Mouse (Mus musculus) MEL (cell line): Measurements from ENCODE around the gene Tex2. TPM values are rescaled to one million over a fixed set of nuclear protein-coding genes. Genes with fewer than 3 reads are reported as not detected.

ENCODE experiments used
- DNase-seq: peaks from one replicate; pipeline ENCODE4 v3.0.0; 2011; ENCODE audit warnings: low read depth, low spot score
- H3K27ac ChIP-seq: 2 replicates; pipeline ENCODE4 v1.5.1; 2012; ENCODE audit warnings: low read depth, mild to moderate bottlenecking, control low read depth, low read length, moderate library complexity; ENCODE audit not compliant: control insufficient read depth
- H3K27me3 ChIP-seq, 2 experiments: fragments of 150-350 bp in 1 of 2; sonication (generic) in 1 of 2; 2 replicates each; pipeline ENCODE4 v1.6.1; 2012; ENCODE audit warnings: low read length in 2 of 2, mild to moderate bottlenecking in 2 of 2, improper control_type of control experiment in 1 of 2, moderate library complexity in 1 of 2; ENCODE audit not compliant: insufficient read depth in 2 of 2, control insufficient read depth in 1 of 2
- H3K36me3 ChIP-seq, 2 experiments: 2 replicates each; pipeline ENCODE4 v1.6.1; 2012 to 2014; ENCODE audit warnings: low read length in 2 of 2, improper control_type of control experiment in 1 of 2, inconsistent platforms in 1 of 2, mild to moderate bottlenecking in 1 of 2; ENCODE audit not compliant: insufficient read depth in 2 of 2, control insufficient read depth in 1 of 2
- H3K4me1 ChIP-seq, 2 experiments: fragments of 150-350 bp in 1 of 2; sonication (generic) in 1 of 2; 2 replicates each; pipeline ENCODE4 v1.6.1; 2012; ENCODE audit warnings: low read length in 2 of 2, improper control_type of control experiment in 1 of 2, mild to moderate bottlenecking in 1 of 2; ENCODE audit not compliant: insufficient read depth in 2 of 2, control insufficient read depth in 1 of 2
- H3K4me3 ChIP-seq, 2 experiments: fragments of 150-350 bp in 1 of 2; sonication (generic) in 1 of 2; 2 replicates each; pipeline ENCODE4 v1.5.1; 2012; ENCODE audit warnings: low read depth in 2 of 2, low read length in 2 of 2, mild to moderate bottlenecking in 2 of 2, moderate library complexity in 2 of 2, control low read depth in 1 of 2, improper control_type of control experiment in 1 of 2; ENCODE audit not compliant: control insufficient read depth in 1 of 2, insufficient read depth in 1 of 2
- H3K79me2 ChIP-seq: 2 replicates; pipeline ENCODE4 v1.6.1; 2012; ENCODE audit warnings: mild to moderate bottlenecking, low read length, moderate library complexity; ENCODE audit not compliant: control insufficient read depth, poor library complexity, insufficient read depth
- H3K9ac ChIP-seq: 2 replicates; pipeline ENCODE4 v1.6.1; 2012; ENCODE audit warnings: low read depth, mild to moderate bottlenecking, control low read depth, low read length, moderate library complexity; ENCODE audit not compliant: control insufficient read depth, poor library complexity, severe bottlenecking
- H3K9me3 ChIP-seq: fragments of 150-350 bp; sonication (generic); replicated peaks from 2 replicates; pipeline ENCODE4 v1.6.1; 2012; ENCODE audit warnings: mild to moderate bottlenecking, low read length, improper control_type of control experiment, moderate library complexity; ENCODE audit not compliant: insufficient read depth
- BHLHE40 ChIP-seq: IDR thresholded peaks from 2 replicates; pipeline ENCODE4 v1.6.1; 2012; ENCODE audit warnings: low read depth, mild to moderate bottlenecking, inconsistent platforms, low read length, improper control_type of control experiment, borderline replicate concordance
- ELF1 ChIP-seq: IDR thresholded peaks from 2 replicates; pipeline ENCODE4 v1.6.1; 2014; ENCODE audit warnings: low read depth, mild to moderate bottlenecking, inconsistent platforms, low read length, improper control_type of control experiment, moderate library complexity
- GATA1 ChIP-seq: IDR thresholded peaks from 2 replicates; pipeline ENCODE4 v1.6.1; 2011; ENCODE audit warnings: low read depth, low read length, improper control_type of control experiment
- HCFC1 ChIP-seq: IDR thresholded peaks from 2 replicates; pipeline ENCODE4 v1.6.1; 2012; ENCODE audit warnings: low read depth, mild to moderate bottlenecking, inconsistent platforms, low read length, improper control_type of control experiment, moderate library complexity
- JUND ChIP-seq: IDR thresholded peaks from 2 replicates; pipeline ENCODE4 v1.6.1; 2011; ENCODE audit warnings: low read depth, mild to moderate bottlenecking, improper control_type of control experiment, low read length
- MEF2A ChIP-seq: IDR thresholded peaks from 2 replicates; pipeline ENCODE4 v1.6.1; 2014; ENCODE audit warnings: low read depth, mild to moderate bottlenecking, inconsistent platforms, low read length, improper control_type of control experiment; ENCODE audit not compliant: poor library complexity, insufficient replicate concordance, severe bottlenecking; ENCODE audit errors: extremely low read depth
- MYB ChIP-seq: IDR thresholded peaks from 2 replicates; pipeline ENCODE4 v1.6.1; 2011; ENCODE audit warnings: mild to moderate bottlenecking, low read depth, low read length, improper control_type of control experiment
- MYC ChIP-seq: IDR thresholded peaks from 2 replicates; pipeline ENCODE4 v1.6.1; 2011; ENCODE audit warnings: low read depth, mild to moderate bottlenecking, low read length, improper control_type of control experiment, moderate library complexity
- NELFE ChIP-seq: IDR thresholded peaks from 2 replicates; pipeline ENCODE4 v1.6.1; 2011; ENCODE audit warnings: low read depth, low read length, improper control_type of control experiment
- POLR2A ChIP-seq, 2 experiments: IDR thresholded peaks; 2 replicates each; pipeline ENCODE4 v1.6.1; 2011 to 2012; ENCODE audit warnings: low read length in 2 of 2, mild to moderate bottlenecking in 2 of 2, control low read depth in 1 of 2, improper control_type of control experiment in 1 of 2, low read depth in 1 of 2, moderate library complexity in 1 of 2; ENCODE audit not compliant: control insufficient read depth in 1 of 2, insufficient read depth in 1 of 2, poor library complexity in 1 of 2
- POLR2AphosphoS5 ChIP-seq: IDR thresholded peaks from 2 replicates; pipeline ENCODE4 v1.6.1; 2012; ENCODE audit warnings: low read depth, borderline replicate concordance, mild to moderate bottlenecking, inconsistent platforms, low read length, moderate library complexity, mixed read lengths
- RAD21 ChIP-seq: IDR thresholded peaks from 2 replicates; pipeline ENCODE4 v1.6.1; 2011; ENCODE audit warnings: mild to moderate bottlenecking, low read depth, low read length, improper control_type of control experiment
- SIN3A ChIP-seq: IDR thresholded peaks from 2 replicates; pipeline ENCODE4 v1.6.1; 2012; ENCODE audit warnings: low read length, improper control_type of control experiment, inconsistent platforms
- SMC3 ChIP-seq: IDR thresholded peaks from 2 replicates; pipeline ENCODE4 v1.6.1; 2011; ENCODE audit warnings: low read depth, low read length, improper control_type of control experiment
- TAL1 ChIP-seq: IDR thresholded peaks from 2 replicates; pipeline ENCODE4 v1.6.1; 2012; ENCODE audit warnings: mild to moderate bottlenecking, inconsistent platforms, low read length, moderate library complexity, mixed read lengths
- ZKSCAN1 ChIP-seq: IDR thresholded peaks from 2 replicates; pipeline ENCODE4 v1.6.1; 2012; ENCODE audit warnings: low read depth, mild to moderate bottlenecking, inconsistent platforms, low read length, improper control_type of control experiment, moderate library complexity
- polyA plus RNA-seq, 2 experiments: library from polyadenylated mRNA; stranded (reverse) in 1 of 2; unstranded in 1 of 2; fragments of >175 nt in 1 of 2; fragments of >200 nt in 1 of 2; gene quantifications; 2 replicates each; pipeline versions ENCODE4 v1.2.1 to v1.2.4; 2012; ENCODE audit warnings: low replicate concordance in 2 of 2, low read depth in 1 of 2; ENCODE audit not compliant: insufficient read length in 2 of 2, insufficient read depth in 1 of 2, missing spikeins in 1 of 2
- total RNA-seq: library from RNA; depleted of rRNA; stranded (reverse); fragments of 300-350 nt; gene quantifications from 2 replicates; pipeline ENCODE4 v1.2.3, GENCODE M21; 2012

Tex2 gene
- total and polyA plus RNA-seq, 3 experiments, result 13.7 to 24.8 TPM; not detected in 1

DNA sequence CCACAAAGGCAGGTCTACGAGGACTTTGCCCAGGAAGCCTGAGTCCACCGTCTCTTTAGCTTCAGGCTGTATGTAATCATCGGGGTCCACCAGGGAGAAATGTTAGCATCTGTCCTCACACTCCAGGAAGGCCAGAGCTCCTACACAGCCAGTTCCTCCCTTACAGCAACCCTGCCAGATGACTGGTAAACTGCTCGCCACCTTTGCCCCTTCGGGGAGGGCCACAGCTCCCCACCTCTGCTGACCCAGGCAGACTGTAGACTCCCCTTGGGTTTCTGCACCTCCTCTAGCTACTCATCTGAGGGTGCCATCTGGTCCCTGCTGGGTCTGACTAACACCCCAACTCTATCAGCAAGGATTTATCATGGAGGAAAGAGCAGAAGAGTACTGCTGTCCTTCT is 83.4 kb downstream of the Tex2 start:
- Histone ChIP-seq H3K9me3 (no peaks in the 10 kb centered on the region), H3K4me1 (no peaks in the 10 kb centered on the region), H3K27ac (no peak overlapping the region), H3K36me3 (peaks cover 0 to 8% of the 10 kb centered on the region in 2 experiments; a peak in 1 of 4 replicates), H3K79me2 (no peaks in the 10 kb centered on the region), H3K4me3 (no peak overlapping the region)
- no peak for DNase-seq
- TF ChIP-seq ELF1 (no peak), ZKSCAN1 (no peak), GATA1 (no peak), NELFE (no peak), POLR2AphosphoS5 (no peak), HCFC1 (no peak), MYC (no peak)
- TF ChIP-seq, all 39 proteins: peak for 0
- Histone ChIP-seq H3K27me3 (no peaks in the 10 kb centered on the region), H3K9ac (no peak overlapping the region)

DNA sequence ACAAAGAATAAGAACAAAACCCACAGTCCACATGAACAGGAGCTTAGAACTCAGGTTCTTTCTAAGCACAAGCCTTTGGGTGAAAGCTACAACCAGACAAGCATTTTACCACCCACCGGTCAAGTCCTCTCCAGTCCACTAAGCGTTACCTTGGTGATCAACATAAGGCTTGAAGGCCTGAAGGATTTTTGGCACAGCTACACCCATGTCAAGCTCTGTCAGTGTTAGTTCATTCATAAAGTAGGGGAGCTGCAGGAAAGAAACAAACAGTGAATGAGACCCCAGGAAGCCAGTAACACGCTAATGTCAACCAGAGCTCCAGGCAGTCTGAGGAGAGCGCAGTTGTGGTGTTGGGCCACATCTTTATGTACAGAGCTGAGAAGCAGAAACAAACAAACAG is 84.1 kb downstream of the Tex2 start:
- H3K79me2 ChIP-seq, result no peaks in the 10 kb centered on the region
- DNase-seq, result no peak
- TF ChIP-seq POLR2A (IDR thresholded peaks at IDR 0.05; ENCODE audit: control insufficient read depth in 1 of 2, insufficient read depth in 1 of 2, low read depth in 1 of 2, low read length in 2 of 2, poor library complexity in 1 of 2) (no peak), GATA1 (no peak), SIN3A (no peak), BHLHE40 (no peak), MYB (no peak), MEF2A (no peak), HCFC1 (no peak), TAL1 (no peak), RAD21 (no peak), SMC3 (no peak), JUND (no peak)
- no peaks in the 10 kb centered on the region for H3K4me1 ChIP-seq
- H3K36me3 ChIP-seq, result peaks cover 0 to 8% of the 10 kb centered on the region in 2 experiments; a peak in 1 of 4 replicates
- H3K9me3 ChIP-seq, result no peaks in the 10 kb centered on the region
- H3K4me3 ChIP-seq, result no peak overlapping the region
- no peaks in the 10 kb centered on the region for H3K27me3 ChIP-seq
- H3K9ac ChIP-seq, result no peak overlapping the region
- no peak overlapping the region for H3K27ac ChIP-seq
